Mouse (Mus musculus) hindbrain, embryonic 14.5 days (tissue): ENCODE measurements around the gene Rhobtb1. TPM values are rescaled to one million over a fixed set of nuclear protein-coding genes. Genes with fewer than 3 reads are reported as not detected.

ENCODE experiments used
- ATAC-seq: fragments of 200-750 bp; cut with Nextera tagmentation; 2 replicates; pipeline ENCODE4 v1.8.0; 2017; ENCODE audit warnings: moderate number of reproducible peaks, mild to moderate bottlenecking, moderate TSS enrichment, moderate library complexity; ENCODE audit not compliant: low FRiP score
- DNase-seq: peaks from one replicate; pipeline ENCODE4 v3.0.0-alpha.2; 2015; ENCODE audit warnings: low spot score
- H3K27ac ChIP-seq: fragments of 300-500 bp; sonication (generic); 2 replicates; pipeline ENCODE4 v1.5.1; 2014; ENCODE audit warnings: mild to moderate bottlenecking, moderate library complexity
- H3K27me3 ChIP-seq: fragments of 300-500 bp; sonication (generic); 2 replicates; pipeline ENCODE4 v1.6.1; 2014; ENCODE audit warnings: mild to moderate bottlenecking, low read length, mixed read lengths; ENCODE audit not compliant: control insufficient read depth, insufficient read depth
- H3K36me3 ChIP-seq: fragments of 300-500 bp; sonication (generic); replicated peaks from 2 replicates; pipeline ENCODE4 v1.6.1; 2014; ENCODE audit not compliant: control insufficient read depth, insufficient read depth
- H3K4me1 ChIP-seq: fragments of 300-500 bp; sonication (generic); replicated peaks from 2 replicates; pipeline ENCODE4 v1.6.1; 2014; ENCODE audit warnings: antibody characterized with exemption, low read length, mixed read lengths; ENCODE audit not compliant: control insufficient read depth, insufficient read depth
- H3K4me2 ChIP-seq: fragments of 300-500 bp; sonication (generic); replicated peaks from 2 replicates; pipeline ENCODE4 v1.6.1; 2014; ENCODE audit warnings: mild to moderate bottlenecking, moderate library complexity
- H3K4me3 ChIP-seq: fragments of 300-500 bp; sonication (generic); replicated peaks from 2 replicates; pipeline ENCODE4 v1.5.1; 2014; ENCODE audit warnings: mild to moderate bottlenecking, low read length
- H3K9ac ChIP-seq: fragments of 300-500 bp; sonication (generic); 2 replicates; pipeline ENCODE4 v1.6.1; 2014
- H3K9me3 ChIP-seq: fragments of 300-500 bp; sonication (generic); 2 replicates; pipeline ENCODE4 v1.6.1; 2016; ENCODE audit warnings: low read length; ENCODE audit not compliant: control insufficient read depth
- WGBS: fragments of 180-500 bp; shearing (Covaris S2); extraction: QIAGEN DNeasy Blood & Tissue Kit; methylation state at CpG from one replicate; pipeline ENCODE4 v1.1.7; 2014; 5-methylcytosine and 5-hydroxymethylcytosine counted together
- polyA plus RNA-seq: library from polyadenylated mRNA; unstranded; fragments of >200 nt; fragmentation: Nextera tagmentation; extraction: Ambion mirVana; gene quantifications from 2 replicates; pipeline ENCODE4 v1.2.1, GENCODE M21; 2014

The Rhobtb1 gene
- polyA plus RNA-seq, 1 experiment from 2014 or later = 19.8 TPM

DNA sequence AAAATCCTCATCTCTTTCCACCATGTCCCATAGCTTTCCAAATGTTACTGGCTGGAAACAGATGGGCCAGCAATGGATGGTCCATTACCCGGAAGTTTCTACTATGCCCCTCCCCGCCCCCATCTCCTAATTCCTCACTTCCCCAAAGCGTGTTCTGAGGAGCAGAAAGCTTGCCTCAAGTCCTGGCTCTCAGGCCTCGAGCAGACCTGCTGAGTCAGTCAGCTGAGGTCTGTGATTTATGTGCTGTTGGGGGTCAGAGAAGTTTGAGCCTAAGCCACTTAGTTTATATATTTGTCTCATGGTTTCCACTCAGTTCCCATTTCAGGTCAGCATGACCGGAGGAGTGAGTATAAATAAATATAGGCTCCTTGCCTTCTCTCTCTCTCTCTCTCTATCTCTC, 157.9 kb downstream of the Rhobtb1 start:
- Histone ChIP-seq H3K9me3 (no peaks in the 10 kb centered on the region), H3K27me3 (no peaks in the 10 kb centered on the region), H3K36me3 (no peaks in the 10 kb centered on the region), H3K27ac (no peak overlapping the region), H3K4me1 (no peaks in the 10 kb centered on the region), H3K9ac (no peak overlapping the region), H3K4me3 (no peak overlapping the region), H3K4me2 (no peak overlapping the region)
- WGBS = 73% methylated on average over 5 of the region's 5 CpGs
- DNase-seq (no peak), ATAC-seq (no peak)

DNA sequence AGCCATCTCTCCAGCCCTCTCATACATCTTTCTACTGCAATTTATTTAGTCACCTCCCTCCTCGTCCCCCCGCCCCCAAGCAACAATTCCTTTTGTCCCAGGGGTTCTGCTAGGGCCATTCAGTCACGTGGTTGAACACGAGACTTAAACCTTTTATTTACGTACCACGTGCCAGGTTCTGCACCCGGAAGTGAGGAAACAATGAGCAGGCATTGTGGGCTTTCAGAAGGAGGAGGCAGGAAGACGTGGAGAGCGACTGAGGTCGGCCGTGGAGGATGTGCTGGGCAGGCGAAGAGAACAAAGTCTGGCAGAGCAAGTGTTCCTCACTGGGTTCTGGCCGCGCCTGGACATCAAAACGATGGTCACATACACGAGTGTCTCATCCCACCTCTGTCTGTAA, 160.6 kb downstream of the Rhobtb1 start:
- WGBS = 64% methylated on average over 16 of the region's 16 CpGs
- ATAC-seq = no peak
- Histone ChIP-seq H3K27ac (no peak overlapping the region), H3K4me1 (no peaks in the 10 kb centered on the region), H3K9ac (no peak overlapping the region), H3K27me3 (no peaks in the 10 kb centered on the region), H3K36me3 (no peaks in the 10 kb centered on the region), H3K4me2 (no peak overlapping the region), H3K4me3 (no peak overlapping the region), H3K9me3 (no peaks in the 10 kb centered on the region)
- no peak for DNase-seq

DNA sequence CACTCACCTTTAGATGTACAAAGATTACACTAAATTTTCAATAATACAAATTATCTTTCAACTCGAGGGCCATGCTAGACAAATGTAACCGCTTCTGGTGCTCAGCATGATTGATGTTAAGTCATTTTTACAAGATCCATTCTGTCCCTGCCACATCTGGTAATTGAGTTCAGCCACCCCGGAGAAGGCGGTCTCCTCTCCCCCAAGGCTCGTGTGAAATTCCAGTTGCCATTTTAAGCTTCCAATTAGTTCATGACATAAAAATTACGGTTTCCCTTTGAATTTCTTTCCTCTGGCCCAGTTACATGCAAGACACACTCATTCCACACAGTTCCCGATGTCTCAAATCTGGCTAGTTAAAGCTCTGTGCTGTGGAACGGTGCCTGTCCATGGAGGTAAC, 162.7 kb downstream of the Rhobtb1 start:
- H3K27me3 ChIP-seq = no peaks in the 10 kb centered on the region
- no peak overlapping the region for H3K9ac ChIP-seq
- no peak overlapping the region for H3K27ac ChIP-seq
- ATAC-seq (no peak), DNase-seq (no peak)
- H3K9me3 ChIP-seq = no peaks in the 10 kb centered on the region
- no peaks in the 10 kb centered on the region for H3K36me3 ChIP-seq
- 61% methylated on average over 8 of the region's 8 CpGs for WGBS
- no peaks in the 10 kb centered on the region for H3K4me1 ChIP-seq
- H3K4me3 ChIP-seq = no peak overlapping the region
- no peak overlapping the region for H3K4me2 ChIP-seq

DNA sequence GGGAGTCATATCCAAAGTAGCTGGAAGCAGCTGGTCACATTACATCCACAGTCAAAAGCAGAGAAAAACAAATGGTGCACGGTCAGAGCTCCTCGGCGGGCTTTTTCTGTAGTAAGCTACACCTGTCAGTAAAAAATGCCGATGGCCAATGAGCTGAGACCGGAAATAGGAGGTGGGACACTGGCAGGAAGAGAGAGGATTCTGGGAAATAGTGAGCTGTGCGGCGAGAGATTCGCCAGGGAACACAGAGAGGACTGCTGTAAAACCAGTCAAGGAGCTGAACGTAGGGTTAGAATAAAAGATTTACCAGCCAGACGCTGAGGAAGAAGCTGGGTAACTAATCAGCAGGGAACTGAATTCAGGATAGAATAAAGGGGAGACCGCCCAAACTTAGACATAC, 167.3 kb downstream of the Rhobtb1 start:
- Histone ChIP-seq H3K27ac (no peak overlapping the region), H3K27me3 (no peaks in the 10 kb centered on the region), H3K9me3 (no peaks in the 10 kb centered on the region), H3K36me3 (no peaks in the 10 kb centered on the region), H3K4me1 (0 out of 2 replicates have a peak, but pooled peaks cover 2% of the 10 kb centered on the region), H3K4me2 (no peak overlapping the region), H3K9ac (no peak overlapping the region), H3K4me3 (no peak overlapping the region)
- DNase-seq (no peak), ATAC-seq (no peak)
- 87% methylated on average over 11 of the region's 11 CpGs for WGBS

DNA sequence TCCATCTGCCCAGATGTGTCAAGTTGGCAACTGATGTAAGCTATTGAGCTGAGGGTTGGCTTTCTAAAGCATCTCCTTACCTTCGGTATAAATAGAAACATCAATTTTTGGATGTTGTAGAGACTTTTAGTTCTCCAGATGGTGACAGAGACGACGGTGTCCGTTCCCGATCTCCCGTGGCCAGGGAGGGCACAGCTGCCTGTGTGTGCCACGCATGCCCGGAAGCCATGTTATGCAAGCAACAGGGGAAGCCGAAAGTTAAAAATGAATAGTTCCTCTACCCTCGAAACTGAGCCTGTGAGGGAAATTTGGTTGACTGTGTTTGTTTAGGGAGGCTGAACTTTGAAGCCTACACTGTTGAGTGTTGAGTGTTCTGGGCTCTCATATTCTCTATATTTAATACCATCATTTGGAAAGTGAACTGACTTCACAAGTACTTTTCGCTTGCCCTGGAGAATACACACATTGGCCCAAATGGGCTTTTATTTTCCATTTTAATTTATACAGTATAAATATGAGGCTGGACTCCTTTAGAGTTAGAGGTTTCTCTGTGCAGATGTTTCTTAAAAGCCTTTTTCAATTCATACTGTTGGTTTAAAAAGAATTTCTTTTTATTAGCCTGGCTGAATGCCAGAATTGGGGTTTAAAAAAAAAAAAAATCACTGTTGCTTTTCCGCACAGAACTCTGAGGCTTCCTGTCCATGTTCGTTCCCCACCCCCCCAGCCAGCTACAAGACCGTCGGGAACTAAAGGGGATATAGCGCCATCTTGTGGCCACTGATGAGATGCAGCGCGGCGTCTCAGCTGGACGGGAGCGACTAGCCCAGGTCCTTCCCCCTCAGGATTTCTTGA, 169.7 kb downstream of the Rhobtb1 start:
- no peak overlapping the region for H3K27ac ChIP-seq
- peak overlapping the region; percentile 21; the same call in 1 of the 2 replicates for H3K4me2 ChIP-seq
- H3K4me3 ChIP-seq = no peak overlapping the region
- 0 out of 2 replicates have a peak, but pooled peaks cover 2% of the 10 kb centered on the region for H3K4me1 ChIP-seq
- 46% methylated on average over 21 of the region's 21 CpGs for WGBS
- H3K27me3 ChIP-seq = no peaks in the 10 kb centered on the region
- no peaks in the 10 kb centered on the region for H3K36me3 ChIP-seq
- ATAC-seq = peak; percentile 72; the same call in 1 of the 2 replicates
- 0 out of 2 replicates have a peak overlapping the region, but pooled peaks have one; percentile 28 for H3K9ac ChIP-seq
- peak; percentile 92 for DNase-seq
- H3K9me3 ChIP-seq = no peaks in the 10 kb centered on the region

DNA sequence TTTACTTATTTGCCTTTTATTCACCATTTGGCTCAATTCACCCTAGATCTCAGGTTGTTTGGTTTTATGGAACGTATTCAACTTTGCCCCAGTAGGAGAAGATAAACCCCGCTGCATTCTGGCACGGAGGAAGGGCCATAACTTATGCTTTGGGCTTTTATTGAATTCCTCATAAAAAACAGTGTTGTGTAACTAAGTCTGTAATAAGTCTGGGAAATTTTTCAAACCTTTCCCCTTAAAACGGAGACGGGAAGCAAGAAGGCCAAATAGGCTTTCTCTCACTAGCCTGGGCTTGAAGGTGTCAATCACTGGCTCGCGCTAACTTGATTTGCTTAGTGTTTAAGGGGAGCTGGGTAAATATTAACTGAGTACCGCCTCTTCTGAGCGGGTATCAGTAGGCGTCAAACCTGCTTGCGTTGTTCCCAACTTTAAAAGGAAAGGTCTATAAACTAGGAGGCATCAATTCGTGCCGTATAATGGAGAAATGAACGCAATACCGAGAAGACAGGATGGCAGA, 170.3 kb downstream of the Rhobtb1 start:
- H3K4me3 ChIP-seq = no peak overlapping the region
- H3K9ac ChIP-seq = 0 out of 2 replicates have a peak overlapping the region, but pooled peaks have one; percentile 28
- no peaks in the 10 kb centered on the region for H3K27me3 ChIP-seq
- DNase-seq (no peak), ATAC-seq (no peak; the same call in 1 of the 2 replicates)
- H3K9me3 ChIP-seq = no peaks in the 10 kb centered on the region
- 46% methylated on average over 15 of the region's 15 CpGs for WGBS
- no peak overlapping the region for H3K27ac ChIP-seq
- H3K4me2 ChIP-seq = peak overlapping the region; percentile 21; the same call in 1 of the 2 replicates
- 0 out of 2 replicates have a peak, but pooled peaks cover 2% of the 10 kb centered on the region for H3K4me1 ChIP-seq
- no peaks in the 10 kb centered on the region for H3K36me3 ChIP-seq

DNA sequence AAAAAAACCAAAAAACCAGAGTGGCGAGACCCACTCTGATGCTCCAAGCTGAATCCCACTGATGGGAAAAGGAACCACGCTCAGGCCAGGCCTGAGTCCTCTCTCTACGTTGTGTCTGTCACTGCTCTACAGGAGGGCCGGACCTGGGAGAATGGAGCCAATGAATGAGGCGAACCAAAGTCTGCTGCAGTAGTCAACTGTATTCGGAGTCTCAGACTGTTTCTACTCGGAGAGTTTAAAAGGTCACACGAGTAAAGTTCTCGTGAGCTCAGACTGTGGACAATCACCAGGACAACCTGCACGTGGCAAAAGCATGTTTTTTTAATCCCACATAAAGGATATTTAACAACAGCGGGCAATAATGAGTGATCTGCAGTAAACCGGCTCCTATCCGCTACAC, 172.8 kb downstream of the Rhobtb1 start:
- Histone ChIP-seq H3K27me3 (no peaks in the 10 kb centered on the region), H3K9me3 (no peaks in the 10 kb centered on the region), H3K4me3 (no peak overlapping the region), H3K4me2 (no peak overlapping the region), H3K36me3 (no peaks in the 10 kb centered on the region), H3K9ac (no peak overlapping the region), H3K27ac (no peak overlapping the region), H3K4me1 (0 out of 2 replicates have a peak, but pooled peaks cover 2% of the 10 kb centered on the region)
- ATAC-seq (no peak), DNase-seq (no peak)
- 80% methylated on average over 13 of the region's 13 CpGs for WGBS

DNA sequence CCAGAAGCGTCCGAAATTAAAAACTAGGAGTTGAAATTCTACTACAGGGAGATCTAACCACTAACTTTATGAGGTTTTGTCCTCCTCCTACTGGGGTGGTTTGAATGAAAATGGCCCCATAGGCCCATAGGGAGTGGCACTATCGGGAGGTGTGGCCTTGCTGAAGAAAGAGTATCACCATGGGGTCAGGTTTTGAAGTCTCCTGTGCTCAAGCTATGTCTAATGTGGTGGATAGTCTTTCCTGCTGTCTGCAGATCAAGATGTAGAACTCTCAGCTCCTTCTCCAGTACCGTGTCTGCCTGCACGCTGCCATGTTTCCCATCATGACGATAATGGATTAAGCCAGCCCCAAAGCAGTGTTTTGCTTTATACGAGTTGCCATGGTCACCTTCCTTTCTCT, 173.6 kb downstream of the Rhobtb1 start:
- Histone ChIP-seq H3K27me3 (no peaks in the 10 kb centered on the region), H3K4me2 (no peak overlapping the region), H3K27ac (no peak overlapping the region), H3K36me3 (no peaks in the 10 kb centered on the region), H3K4me1 (0 out of 2 replicates have a peak, but pooled peaks cover 2% of the 10 kb centered on the region), H3K4me3 (no peak overlapping the region), H3K9ac (no peak overlapping the region), H3K9me3 (no peaks in the 10 kb centered on the region)
- ATAC-seq (no peak), DNase-seq (no peak)
- WGBS = 92% methylated on average over 7 of the region's 7 CpGs

DNA sequence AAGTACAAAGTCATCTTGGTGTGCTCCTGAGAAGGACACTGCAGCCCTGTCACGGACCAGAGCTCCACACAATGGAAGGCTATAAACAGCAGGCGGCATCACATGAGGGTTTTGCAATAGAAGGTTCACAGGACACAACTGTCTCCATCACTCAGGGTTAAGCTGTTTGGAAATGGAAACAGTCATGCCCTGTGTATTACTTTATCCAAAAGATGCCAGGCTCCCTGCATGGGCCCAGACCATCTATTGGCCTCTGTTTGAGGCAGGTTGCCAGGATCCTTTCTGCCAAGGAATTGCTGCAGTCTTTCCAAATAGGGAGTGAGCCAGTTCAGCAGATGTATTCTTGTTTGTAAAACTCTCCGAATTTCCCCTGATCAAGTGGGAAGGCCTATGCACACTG, 175.2 kb downstream of the Rhobtb1 start:
- Histone ChIP-seq H3K9me3 (no peaks in the 10 kb centered on the region), H3K36me3 (no peaks in the 10 kb centered on the region), H3K27ac (no peak overlapping the region), H3K9ac (no peak overlapping the region), H3K4me1 (0 out of 2 replicates have a peak, but pooled peaks cover 2% of the 10 kb centered on the region), H3K27me3 (no peaks in the 10 kb centered on the region), H3K4me3 (no peak overlapping the region), H3K4me2 (no peak overlapping the region)
- ATAC-seq = no peak; the same call in 1 of the 2 replicates
- no peak for DNase-seq
- WGBS = 74% methylated on average over 3 of the region's 3 CpGs
